Mouse (Mus musculus) gastrocnemius, postnatal 36 days (tissue): ENCODE data around the gene Zfp42. TPM values are rescaled to one million over a fixed set of nuclear protein-coding genes. Genes with fewer than 3 reads are reported as not detected.

Experiments
- DNase-seq, 2 experiments: peaks; one replicate each; pipeline ENCODE4 v3.0.0; 2022
- intact Hi-C: fragments of 180-260 bp; cut with DNase I; formaldehyde crosslinking; loops from one replicate; pipeline ENCODE4 v1.15.1; 2025
- total RNA-seq, 2 experiments: library from RNA; stranded (reverse); gene quantifications; 2 replicates each; pipeline ENCODE4 v1.2.3; 2021

Gene Zfp42
- total RNA-seq, 2 experiments from 2014 or later = not detected

GRCm38 (mm10) chr8:43255695-43256094 lies 51.1 kb downstream of the Zfp42 start:
- intact Hi-C loops = no loop called here
- no peak for DNase-seq

GRCm38 (mm10) chr8:43251653-43252052 lies 55.1 kb downstream of the Zfp42 start:
- DNase-seq = no peak
- intact Hi-C loops = no loop called here

GRCm38 (mm10) chr8:43248707-43249106 lies 58.1 kb downstream of the Zfp42 start:
- intact Hi-C loops = no loop called here
- no peak for DNase-seq

Other genes with a start within 250 kb of the Zfp42 start
- not detected for gene Triml1, start 165.5 kb downstream of the Zfp42 start, total RNA-seq
- not detected for gene Triml2, start 126.4 kb downstream of the Zfp42 start, total RNA-seq
- gene Adam26b, start 221.1 kb upstream of the Zfp42 start, total RNA-seq = not detected